Mouse (Mus musculus): ENCODE data around the gene Chst15.

Chst15 gene

DNA sequence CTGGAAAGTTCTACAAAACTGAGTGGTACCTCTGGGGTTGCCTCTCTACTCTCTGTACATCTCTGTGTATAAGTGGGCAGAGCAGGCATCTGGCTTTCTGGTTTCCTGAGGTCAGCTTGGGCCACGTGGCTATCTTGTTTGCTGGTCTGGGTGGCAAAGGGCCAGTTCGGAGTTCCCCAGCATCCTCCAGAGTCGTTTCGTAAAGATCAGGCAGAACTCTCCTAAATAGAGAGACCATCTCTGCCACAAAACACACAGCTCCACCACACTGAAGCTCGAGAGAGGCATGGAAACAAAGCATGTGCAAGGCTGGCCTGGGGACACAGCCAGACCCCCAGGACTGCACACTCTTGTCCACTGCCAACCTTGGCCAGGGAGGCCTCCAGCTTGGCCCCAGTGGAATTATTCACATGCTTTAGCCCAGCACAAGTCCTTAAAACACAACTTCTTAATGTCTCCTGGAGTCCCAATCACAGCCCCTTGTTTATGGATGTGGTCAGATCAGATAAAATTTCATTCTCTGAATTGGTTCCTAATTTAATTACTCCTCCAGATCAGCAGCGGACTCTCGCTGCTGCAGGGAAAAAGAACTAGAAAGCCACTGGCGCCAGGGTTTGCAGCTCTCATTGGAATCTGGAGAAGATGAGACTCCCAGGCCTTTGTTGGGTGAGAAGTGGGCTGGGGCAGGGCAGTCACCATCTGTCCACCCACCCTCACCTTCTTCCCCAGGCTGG lies 14.4 kb downstream of the Chst15 start:
- DNase-seq (ENCODE audit: low spot score): no peak

DNA sequence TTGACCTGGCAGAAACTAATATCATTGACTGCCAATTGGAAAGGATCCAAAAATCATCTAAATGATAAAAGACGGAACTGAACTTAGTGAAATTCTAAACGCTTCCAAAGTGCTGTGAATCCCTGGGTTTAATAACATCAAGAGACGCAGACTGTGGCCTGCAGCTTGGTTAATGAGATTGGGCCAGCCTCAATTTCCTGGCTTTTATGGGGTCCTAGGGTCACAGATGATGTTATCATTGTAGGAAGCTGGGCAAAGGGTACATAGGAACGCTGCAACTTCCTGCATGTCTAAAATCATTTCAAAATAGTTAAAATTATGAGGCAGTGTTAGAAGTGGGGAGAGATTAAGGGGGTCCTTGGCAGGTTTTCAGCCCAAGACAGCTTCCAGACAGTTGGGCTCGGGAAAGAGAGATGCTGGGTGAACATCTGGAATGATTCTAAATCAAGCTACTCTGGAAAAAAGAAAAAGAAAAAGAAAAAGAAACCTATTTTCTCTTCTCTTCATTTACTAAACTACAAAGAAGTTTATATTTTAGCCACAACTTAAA lies 17.3 kb downstream of the Chst15 start:
- DNase-seq (ENCODE audit: low spot score): no peak

DNA sequence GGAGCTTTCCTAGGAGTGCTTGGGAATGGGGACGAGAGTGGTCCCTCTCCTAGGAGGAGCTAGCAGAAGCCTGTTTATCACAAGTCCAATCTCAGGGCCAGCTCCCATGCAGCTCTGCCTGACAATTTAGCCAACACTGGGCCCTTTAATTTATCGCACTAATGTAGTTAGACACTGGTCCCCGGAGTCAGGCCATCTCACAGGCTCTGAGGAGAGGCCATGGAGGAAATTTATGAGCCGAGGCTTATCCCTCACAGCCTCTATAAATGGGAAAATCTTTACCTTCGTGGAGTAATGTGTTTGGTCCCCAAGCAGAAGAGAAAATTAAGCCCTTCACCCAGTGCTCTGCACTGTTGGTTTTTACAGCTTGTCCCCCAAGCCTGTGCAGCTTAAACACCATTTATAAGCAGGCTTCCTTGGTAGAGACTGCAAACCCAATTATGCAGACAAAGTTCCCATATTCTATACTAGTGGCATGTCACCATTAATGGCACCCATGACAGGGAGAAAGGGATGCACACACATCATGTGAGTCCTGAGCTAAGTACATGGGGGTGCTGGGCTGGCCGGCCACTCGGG lies 18.5 kb downstream of the Chst15 start:
- DNase-seq (ENCODE audit: low spot score): no peak

DNA sequence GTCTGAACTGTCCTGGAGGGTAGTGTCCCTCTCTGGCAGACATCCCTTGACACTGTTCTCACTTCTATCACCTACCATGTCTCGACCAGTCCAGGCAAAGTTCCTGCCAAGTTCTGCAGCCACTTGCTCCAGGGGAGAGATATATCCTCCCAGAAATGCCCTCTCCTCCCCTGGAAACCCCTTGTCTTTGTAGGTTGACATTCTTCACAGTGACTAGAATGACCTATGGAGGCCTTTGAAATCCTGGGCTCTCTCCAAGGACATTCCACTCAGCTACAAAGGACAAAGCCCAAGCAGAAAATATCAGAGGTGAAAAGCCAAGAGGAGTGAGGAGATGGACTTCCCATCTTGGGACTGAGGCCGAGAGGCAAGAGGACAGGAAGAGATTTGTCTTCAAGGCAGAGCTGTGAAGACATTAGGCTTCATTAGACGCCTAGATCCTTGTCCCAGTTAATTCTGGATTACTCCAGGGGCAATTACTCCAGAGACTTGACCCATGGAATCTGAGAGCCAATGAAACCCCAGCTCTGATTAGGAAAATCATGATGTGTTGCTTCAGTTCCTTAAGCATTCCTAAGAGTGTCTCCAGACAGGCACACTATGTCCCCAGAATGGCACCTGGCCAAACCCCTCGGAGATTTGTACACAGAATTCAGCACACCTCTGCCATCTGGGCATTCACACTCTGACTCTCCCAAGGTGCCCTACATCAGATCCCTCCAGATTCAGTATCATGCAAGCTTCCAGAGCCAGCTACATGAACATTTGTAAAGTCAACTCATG lies 20.2 kb downstream of the Chst15 start:
- no peak for DNase-seq (ENCODE audit: low spot score)

DNA sequence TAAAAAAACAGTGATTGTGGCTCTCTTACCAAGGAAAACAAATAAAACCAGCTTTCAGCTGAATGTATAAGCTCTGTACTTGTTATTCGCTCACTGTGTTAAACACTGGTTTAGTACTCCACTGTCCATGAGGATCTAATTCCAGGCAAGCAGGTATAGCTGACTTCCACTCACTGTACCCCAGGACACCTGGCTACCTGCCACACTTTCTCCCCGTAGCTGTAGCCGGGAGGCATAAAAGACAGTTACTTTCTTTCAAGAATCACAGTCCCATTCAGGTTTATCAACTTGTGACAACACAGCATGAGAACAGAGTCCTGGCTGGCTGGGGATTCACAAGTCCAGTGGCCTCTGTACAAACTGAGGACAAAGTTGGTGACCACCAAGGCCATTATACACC lies 20.9 kb downstream of the Chst15 start:
- DNase-seq (ENCODE audit: low spot score): no peak

DNA sequence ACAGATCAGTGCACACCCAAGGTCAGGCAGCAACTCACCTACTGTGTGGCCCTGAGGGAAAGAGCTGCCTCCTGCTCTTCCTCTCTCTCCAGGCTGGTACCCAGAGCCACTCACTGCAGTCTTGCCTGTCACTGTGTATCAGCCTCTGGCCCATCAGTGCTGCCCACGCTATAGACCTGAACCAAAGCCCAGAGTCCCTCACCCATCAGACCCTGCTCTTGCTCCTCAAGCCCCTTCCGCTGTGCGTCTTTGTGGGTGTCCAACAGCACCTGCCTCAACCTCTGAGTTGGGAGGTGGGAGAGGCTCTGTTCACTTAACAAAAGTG lies 29.7 kb downstream of the Chst15 start:
- DNase-seq (ENCODE audit: low spot score): no peak

DNA sequence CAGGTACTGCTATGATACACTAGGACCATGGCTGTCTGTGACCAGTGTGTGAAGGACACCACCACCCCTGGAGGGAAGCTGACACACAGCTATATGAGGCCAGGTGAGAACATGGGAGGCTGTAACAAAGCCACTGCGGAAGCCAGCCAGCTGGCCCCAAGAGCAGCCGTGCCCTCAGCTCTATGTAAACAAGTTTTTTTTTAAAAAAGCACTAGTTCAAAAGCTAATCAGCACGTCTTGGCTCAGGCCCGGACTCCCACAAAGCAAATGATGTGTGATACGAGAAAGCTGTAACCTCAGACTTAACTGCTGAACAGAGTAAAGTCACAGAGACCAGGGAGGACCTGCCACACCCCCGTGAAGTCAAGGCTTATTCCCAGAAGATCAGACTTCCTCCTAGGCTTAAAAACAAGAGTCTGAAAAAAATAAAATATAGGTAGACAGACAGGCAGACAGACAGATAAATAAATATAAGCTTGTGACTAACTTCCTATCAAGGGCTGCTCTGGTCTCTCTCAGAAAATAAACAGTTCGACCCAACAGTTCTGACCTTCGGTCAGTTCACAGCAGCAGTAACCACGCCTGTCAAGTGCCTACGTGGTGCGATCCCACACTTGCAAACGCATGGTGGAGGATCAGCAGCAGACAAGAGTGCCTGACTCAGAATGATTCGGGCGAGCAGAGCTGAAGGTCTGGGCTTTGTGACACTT lies 30.2 kb downstream of the Chst15 start:
- DNase-seq (ENCODE audit: low spot score): no peak

DNA sequence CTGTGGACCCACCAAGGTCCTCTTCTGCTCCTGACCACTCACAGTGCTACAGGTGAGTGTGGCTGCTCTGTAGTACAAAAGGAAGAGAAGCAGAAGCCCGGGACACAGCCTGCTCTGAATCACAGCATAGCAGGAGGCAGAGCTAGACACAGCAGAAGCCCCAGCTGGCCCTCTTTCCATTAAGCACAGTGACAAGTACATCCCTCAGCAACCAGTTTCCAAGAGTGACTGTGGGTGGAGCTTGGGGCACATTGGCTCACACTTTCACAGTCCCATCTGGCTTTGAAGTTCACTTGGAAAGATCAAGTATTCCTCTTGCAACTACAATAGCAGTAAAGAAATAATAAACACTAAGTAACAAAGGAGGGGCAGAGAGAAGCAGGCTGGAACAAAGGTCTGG lies 32.2 kb downstream of the Chst15 start:
- peak; percentile 31 for DNase-seq (ENCODE audit: low spot score)

DNA sequence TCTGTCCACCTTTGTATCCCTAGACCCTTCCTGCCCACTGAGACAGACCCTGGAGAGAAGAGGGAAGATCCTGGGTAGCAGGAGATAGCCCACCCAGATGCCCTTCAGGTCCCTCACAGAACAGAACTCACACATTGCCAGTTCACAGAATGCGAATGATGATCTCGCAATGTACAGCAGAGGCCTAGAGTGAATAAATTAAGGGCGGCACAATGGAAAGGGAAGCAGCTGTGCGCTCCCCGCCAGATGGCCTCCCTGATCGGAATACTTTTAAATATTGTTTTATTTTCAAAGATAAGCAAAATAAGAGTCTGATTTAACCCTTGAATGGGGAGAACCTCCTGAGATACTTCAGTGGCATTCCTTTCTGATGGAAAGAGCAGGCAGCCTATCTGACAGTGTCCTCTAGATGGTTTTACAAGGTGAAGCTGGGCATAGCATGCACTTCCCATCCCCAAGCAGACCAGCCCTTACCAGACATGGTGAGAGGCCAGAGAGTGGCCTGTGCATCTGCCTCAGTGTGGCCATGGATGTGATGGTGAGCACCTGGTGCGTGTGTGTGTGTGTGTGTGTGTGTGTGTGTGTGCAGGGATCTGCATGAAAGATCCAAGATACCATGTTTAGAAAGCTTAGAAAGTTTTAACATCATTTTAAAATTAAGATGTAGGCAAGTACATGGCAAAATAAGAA lies 32.8 kb downstream of the Chst15 start:
- DNase-seq (ENCODE audit: low spot score): no peak

DNA sequence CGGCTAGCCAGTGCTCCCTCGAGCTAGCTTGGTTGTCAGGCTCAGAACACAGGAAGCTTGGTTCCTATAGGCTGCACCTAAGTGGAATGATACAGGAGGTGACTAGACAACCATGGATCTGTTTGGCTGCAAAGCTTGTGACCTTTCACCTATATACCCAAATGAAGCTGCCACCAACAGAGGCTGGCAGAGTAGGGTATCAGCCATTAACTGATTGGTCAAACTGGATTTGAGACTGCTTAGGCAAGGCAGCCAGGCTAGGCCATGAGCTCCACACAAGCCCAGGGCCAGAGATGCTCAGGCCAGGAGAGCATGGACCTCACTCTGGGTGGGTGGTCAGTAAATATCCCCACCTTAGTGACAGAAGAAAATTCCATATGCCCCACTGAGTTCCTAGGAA lies 34.5 kb downstream of the Chst15 start:
- DNase-seq (ENCODE audit: low spot score): no peak

DNA sequence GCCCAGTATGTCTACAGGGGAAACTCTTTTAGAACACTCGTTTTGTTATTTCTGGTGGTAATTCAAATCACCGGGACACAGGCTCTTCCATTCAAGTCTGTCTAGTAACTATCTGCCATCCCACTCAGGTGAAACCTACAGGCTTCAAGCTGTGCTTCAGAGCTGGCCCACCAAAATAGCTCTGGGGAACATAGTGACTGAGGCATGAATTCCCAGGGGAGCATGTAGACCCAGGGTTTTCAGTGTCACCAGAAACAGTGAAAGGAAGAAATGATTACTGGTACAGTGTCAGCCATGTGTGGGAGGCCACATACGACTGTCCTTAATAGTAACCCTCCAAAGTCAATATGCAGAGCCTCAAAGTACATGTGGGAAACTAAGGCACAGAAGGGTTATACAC lies 34.9 kb downstream of the Chst15 start:
- no peak for DNase-seq (ENCODE audit: low spot score)

DNA sequence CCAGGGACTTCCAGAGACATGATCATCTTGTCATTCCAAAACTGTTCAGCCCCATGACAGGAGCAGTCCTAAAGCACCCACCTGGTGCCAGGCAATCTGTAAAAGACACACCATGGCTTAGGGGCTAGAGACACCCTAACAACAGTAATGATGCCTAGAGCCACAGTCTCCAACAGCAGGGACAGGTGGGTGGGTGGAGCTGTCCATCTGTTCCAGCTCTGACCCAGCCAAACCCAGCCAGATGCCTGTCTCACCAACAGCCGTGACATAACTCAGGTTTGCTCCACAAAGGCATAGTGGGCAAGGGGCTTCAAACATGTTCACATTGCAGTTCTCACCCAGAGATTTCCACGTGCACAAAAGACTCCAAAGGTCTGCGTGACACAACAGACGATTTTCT lies 35.3 kb downstream of the Chst15 start:
- DNase-seq (ENCODE audit: low spot score): no peak

DNA sequence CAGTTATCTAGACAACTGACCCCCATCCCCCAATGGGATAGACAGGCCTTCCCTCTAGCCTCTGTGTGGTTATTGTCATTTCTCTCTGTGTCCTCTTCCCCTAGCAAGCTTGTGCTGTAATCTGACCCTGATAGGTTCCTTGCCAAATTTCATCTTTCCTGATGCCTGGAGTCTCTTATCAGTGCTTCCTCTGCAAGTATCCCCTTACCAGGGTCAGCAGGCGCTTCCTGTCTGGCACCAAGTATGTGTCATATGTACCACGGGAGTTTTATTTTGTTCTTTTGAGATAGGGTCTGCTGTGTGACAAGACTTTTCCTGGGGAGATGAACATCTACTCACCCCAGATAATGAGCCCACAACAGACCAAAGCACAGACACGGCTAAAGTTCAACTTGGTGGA lies 38.4 kb downstream of the Chst15 start:
- no peak for DNase-seq (ENCODE audit: low spot score)

DNA sequence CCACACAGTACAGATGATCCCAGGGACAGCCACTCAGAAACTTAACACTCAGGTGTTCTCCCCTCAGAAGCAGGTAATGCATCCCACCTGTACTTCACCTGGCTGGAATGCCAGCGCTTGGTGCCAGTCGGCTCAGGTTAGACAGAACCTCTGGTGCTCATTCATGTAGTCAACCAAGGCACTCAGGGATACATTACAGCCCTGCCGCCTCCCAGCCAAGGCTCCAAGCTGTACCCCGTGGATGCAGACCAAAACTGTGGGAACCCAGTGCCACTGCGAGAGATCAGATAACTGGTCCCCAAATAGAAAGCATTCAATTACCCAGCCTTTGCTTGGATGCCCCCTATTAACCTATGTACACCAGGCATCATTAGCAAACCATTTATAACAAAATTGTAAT lies 40.7 kb downstream of the Chst15 start:
- DNase-seq (ENCODE audit: low spot score): no peak

DNA sequence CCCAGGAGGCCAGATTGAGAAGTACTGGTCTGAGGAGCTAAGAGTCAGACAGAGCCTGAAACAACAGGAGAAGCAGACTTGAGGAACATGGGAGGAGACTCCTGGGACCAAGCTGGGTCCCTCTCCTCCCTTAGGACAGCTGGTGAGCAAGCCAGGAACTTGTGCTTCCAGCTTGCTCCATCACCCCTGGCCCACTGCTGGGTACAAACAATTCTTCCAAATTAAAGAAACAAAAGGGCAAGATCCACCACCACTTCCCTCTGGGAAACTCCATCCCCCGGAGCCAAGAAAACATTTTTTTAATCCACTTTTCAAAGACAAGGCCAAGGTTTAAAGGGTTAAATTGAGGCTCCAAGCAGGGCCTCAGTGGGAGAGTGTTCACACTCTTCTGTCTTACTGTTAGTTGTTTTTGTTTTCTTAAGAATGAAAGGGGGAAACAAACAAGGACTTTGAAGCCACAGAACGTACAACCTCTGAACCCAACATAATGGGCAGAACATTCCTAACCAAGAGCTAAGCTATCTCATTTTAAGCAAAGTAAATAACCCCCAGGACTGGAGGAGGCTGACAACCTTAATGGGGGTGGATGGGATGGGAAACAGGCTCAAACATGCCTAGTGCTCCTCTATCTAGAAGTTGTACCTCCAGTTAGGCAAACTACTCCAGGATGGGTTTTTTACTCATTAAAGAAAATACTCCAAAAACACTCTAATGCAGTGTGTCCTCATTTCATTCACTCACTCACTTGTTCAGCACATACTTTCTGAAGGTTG lies 43.1 kb downstream of the Chst15 start:
- no peak for DNase-seq (ENCODE audit: low spot score)

DNA sequence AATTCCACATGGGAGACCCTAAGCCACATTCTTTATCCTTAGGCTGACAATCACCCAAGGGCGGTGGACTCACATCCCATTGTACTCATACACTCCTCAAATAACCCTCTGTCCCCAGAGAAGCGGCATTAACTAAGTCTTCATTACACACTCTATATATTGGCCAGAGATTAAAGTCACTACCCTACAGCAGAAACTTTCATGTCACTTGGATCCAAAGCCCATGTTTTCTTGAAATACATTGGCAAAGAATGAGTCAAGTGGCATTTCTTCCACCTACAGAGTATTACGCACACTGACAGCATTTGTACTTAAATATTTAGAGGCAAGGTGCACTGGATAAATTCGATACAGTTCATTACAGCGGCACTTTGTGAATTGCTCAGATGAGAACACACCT lies 44.0 kb downstream of the Chst15 start:
- DNase-seq (ENCODE audit: low spot score): no peak

DNA sequence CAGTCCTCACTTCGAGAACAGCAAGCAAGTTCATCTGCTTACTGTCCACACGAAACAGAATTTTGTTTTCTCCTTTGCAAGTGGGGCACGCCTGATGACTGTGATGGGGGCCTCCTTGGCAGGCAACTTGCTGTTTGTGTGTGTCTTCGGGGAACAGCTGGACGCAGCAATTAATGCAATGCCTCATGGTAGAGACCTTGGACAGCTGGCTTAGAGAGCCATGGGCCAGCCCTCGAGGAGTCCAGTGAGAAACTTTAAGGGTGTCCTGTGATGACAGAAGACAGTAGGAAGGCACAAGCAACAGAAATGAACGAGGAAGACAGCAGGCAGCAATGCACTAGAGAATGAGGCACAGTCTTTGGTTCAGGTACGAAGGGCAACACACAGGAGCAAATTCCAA lies 46.7 kb downstream of the Chst15 start:
- DNase-seq (ENCODE audit: low spot score): no peak

DNA sequence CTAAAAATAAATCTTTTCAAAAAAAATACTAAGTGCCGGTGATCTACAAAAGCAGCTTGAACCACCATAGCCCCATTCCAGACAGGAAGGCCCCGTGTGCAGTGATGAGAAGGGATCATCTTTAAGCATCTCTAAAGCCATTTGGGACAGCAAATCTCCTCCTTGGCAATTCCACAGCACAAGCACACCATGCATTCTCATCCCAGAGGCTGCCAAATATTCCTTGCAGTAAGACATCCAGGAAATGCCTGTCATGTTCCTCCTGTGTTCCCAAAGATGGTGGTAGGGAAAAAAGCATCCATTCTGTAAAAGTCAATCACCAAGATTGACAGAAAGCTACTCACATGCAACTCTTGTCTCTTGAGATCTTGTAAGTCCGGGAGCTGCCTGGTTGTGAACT lies 47.4 kb downstream of the Chst15 start:
- DNase-seq (ENCODE audit: low spot score): no peak

DNA sequence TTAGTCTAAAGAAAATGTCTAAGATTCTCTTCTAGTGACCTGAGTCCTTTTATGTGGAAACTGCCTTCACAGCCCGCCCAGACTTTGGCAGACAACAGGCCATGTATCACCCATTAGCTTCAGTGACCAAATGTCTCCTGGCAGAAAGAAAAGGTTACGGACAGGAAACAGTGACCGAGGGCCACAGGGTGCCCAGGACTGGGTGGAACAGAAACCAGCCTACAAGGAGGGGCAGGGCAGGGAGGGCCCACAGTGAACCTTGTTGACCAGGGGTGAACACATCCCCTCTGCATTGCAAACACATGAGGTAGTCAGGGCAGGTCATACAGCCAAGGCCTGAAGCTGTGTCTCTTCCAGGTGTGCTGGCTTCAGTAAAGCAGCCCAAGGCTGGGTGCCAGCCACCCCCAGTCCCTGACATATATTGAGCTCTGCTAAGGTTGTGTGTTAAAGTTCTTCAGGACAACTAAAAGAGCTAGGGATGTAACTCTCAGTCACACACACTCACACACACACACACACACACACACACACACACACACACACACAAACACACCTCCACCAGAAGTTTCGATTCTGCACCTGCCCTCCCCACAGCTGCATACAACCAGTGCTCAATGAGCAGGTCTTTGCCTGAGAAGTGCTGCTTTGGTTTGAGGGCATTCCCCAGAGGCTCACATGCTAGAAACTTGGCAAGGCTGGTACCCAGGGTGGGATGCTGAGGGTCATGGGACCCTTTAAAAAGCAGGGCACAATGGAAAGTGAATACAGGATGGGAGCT lies 49.1 kb downstream of the Chst15 start:
- DNase-seq (ENCODE audit: low spot score): no peak

DNA sequence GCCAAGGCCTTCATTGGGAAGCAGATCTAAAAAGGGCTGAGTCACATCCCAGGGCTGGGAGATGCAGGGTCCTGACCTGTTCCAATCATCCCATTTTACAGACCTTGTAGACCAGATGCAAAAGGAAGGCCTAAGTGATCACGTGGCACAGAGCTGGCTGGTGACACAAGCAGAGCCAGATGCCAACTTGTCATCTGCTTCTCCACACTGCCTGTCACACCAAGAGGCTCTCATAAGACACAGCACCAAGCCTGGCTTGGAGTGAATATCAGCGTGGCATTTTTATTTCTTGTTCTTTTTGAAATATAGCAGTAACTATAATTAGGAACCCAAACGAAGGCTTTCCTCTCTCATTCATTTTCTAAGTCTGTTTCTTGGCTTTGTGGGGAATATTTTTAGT lies 52.3 kb downstream of the Chst15 start:
- no peak for DNase-seq (ENCODE audit: low spot score)
